Mouse (Mus musculus): ENCODE measurements around the gene Mbd6. TPM values are rescaled to one million over a fixed set of nuclear protein-coding genes. Genes with fewer than 3 reads are reported as not detected.

Gene Mbd6
- polyA plus RNA-seq, 1 experiment from 2014 or later, result 12.6 TPM

DNA sequence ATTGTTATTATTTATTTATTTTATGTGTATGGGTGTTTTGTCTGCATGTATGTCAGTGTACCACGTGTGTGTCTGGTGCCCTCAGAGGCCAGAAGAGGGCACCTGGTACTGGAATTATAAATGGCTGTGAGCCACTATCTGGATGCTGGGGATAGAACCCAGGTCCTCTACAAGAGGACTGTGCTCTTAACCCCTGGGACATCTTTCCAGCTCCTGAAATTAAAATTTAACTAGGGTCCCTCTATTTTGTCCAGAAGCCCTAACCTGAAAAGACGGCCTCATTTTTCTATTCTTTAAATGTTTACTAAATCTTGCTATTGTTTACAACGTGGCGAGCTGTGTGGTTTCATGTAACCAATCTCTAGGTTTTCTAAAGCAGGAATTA lies 23.1 kb downstream of the Mbd6 start:
- WGBS, result 26% methylated on average over 4 of the region's 4 CpGs
- H3K9me3 ChIP-seq (replicated peaks; ENCODE audit: control insufficient read depth, low read length, poor library complexity, severe bottlenecking), result no peaks in the 10 kb centered on the region
- peak overlapping the region; percentile 99 for H3K4me3 ChIP-seq (ENCODE audit: low read depth, low read length)
- H3K36me3 ChIP-seq (ENCODE audit: control insufficient read depth, insufficient read depth, low read length), result 0 out of 2 replicates have a peak, but pooled peaks cover 2% of the 10 kb centered on the region
- peaks cover 35% of the 10 kb centered on the region for H3K4me1 ChIP-seq (ENCODE audit: control insufficient read depth, insufficient read depth, low read length)
- peak overlapping the region; percentile 89 for H3K4me2 ChIP-seq (ENCODE audit: low read length)
- peak overlapping the region; percentile 100; the same call in 1 of the 2 replicates for H3K9ac ChIP-seq (ENCODE audit: low read depth, low read length)
- peak overlapping the region; percentile 94 for H3K27ac ChIP-seq (ENCODE audit: low read length)
- H3K27me3 ChIP-seq (ENCODE audit: control insufficient read depth, insufficient read depth, low read depth, low read length), result no peaks in the 10 kb centered on the region
- ATAC-seq, result peak; percentile 29; the same call in 1 of the 2 replicates

DNA sequence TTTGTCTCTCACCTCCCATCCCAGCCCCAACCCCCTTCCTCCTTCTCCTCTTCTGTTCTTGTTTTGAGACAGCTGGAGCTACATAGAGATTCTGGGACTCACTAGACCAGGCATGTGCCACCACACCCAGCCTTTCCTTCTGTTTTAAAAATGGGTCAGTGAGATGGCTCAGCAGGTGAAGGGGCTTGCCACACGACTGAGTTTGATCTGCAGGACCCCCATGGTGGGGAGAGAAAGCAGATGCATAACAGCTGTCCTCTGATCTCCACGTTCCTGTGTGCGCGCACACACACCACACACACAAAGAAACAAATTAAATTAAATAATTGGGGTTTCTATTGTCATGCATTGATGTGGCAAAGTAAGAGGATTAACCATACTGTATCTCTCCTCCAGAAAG lies 23.8 kb downstream of the Mbd6 start:
- Histone ChIP-seq H3K9me3 (replicated peaks; ENCODE audit: control insufficient read depth, low read length, poor library complexity, severe bottlenecking) (no peaks in the 10 kb centered on the region), H3K36me3 (ENCODE audit: control insufficient read depth, insufficient read depth, low read length) (no peaks in the 10 kb centered on the region), H3K4me3 (ENCODE audit: low read depth, low read length) (no peak overlapping the region), H3K9ac (ENCODE audit: low read depth, low read length) (no peak overlapping the region), H3K27ac (ENCODE audit: low read length) (no peak overlapping the region), H3K4me2 (ENCODE audit: low read length) (no peak overlapping the region), H3K4me1 (ENCODE audit: control insufficient read depth, insufficient read depth, low read length) (peaks cover 42% of the 10 kb centered on the region), H3K27me3 (ENCODE audit: control insufficient read depth, insufficient read depth, low read depth, low read length) (no peaks in the 10 kb centered on the region)
- no peak for ATAC-seq
- WGBS, result 56% methylated on average over 4 of the region's 4 CpGs

DNA sequence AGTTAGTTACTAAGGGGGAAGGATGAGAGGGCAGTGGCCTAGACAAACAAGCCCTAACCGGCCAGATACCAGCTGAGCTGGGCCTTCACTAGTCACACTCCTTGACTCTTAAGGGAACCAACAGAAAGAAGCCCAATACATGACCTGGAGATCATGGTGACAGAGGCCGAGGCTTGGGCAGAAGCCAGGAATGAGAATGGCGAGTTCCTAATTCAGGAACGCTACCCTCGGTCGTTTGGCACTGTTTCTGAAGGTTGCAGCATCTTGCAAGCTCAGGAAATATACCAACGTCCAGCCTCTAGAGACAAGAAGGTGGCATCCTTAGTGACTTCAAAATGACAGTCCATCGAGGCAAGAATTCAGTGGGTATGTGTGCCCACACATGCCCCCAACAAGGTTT lies 24.5 kb downstream of the Mbd6 start:
- no peak for ATAC-seq
- Histone ChIP-seq H3K4me3 (ENCODE audit: low read depth, low read length) (no peak overlapping the region), H3K4me1 (ENCODE audit: control insufficient read depth, insufficient read depth, low read length) (peaks cover 47% of the 10 kb centered on the region), H3K4me2 (ENCODE audit: low read length) (no peak overlapping the region), H3K36me3 (ENCODE audit: control insufficient read depth, insufficient read depth, low read length) (no peaks in the 10 kb centered on the region), H3K9ac (ENCODE audit: low read depth, low read length) (no peak overlapping the region), H3K27me3 (ENCODE audit: control insufficient read depth, insufficient read depth, low read depth, low read length) (no peaks in the 10 kb centered on the region), H3K27ac (ENCODE audit: low read length) (no peak overlapping the region), H3K9me3 (replicated peaks; ENCODE audit: control insufficient read depth, low read length, poor library complexity, severe bottlenecking) (no peaks in the 10 kb centered on the region)
- 86% methylated on average over 8 of the region's 8 CpGs for WGBS

DNA sequence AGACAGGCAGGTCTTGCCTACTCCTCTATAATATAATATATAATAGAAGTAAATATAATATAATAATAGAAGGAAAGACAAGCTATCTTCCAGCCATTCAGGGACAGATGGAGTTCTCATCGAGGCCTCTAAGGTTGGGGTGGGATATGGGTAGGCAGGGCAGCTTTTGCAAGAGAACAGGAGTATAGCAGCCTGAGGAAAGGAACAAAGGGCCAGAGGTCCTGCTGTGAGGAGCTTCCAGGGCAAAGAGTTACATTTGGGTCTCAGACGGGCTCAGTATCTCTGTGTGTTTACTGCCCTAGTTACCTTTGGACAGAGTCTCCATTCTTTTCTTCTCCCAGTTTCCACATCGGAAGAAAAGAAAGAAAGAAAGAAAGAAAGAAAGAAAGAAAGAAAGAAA lies 25.2 kb downstream of the Mbd6 start:
- Histone ChIP-seq H3K36me3 (ENCODE audit: control insufficient read depth, insufficient read depth, low read length) (no peaks in the 10 kb centered on the region), H3K9me3 (replicated peaks; ENCODE audit: control insufficient read depth, low read length, poor library complexity, severe bottlenecking) (no peaks in the 10 kb centered on the region), H3K4me1 (ENCODE audit: control insufficient read depth, insufficient read depth, low read length) (peaks cover 49% of the 10 kb centered on the region), H3K27ac (ENCODE audit: low read length) (peak overlapping the region; percentile 85), H3K4me3 (ENCODE audit: low read depth, low read length) (peak overlapping the region; percentile 57), H3K27me3 (ENCODE audit: control insufficient read depth, insufficient read depth, low read depth, low read length) (no peaks in the 10 kb centered on the region), H3K9ac (ENCODE audit: low read depth, low read length) (peak overlapping the region; percentile 76; the same call in 1 of the 2 replicates), H3K4me2 (ENCODE audit: low read length) (peak overlapping the region; percentile 93)
- WGBS, result 57% methylated on average over 3 of the region's 3 CpGs
- ATAC-seq, result no peak

DNA sequence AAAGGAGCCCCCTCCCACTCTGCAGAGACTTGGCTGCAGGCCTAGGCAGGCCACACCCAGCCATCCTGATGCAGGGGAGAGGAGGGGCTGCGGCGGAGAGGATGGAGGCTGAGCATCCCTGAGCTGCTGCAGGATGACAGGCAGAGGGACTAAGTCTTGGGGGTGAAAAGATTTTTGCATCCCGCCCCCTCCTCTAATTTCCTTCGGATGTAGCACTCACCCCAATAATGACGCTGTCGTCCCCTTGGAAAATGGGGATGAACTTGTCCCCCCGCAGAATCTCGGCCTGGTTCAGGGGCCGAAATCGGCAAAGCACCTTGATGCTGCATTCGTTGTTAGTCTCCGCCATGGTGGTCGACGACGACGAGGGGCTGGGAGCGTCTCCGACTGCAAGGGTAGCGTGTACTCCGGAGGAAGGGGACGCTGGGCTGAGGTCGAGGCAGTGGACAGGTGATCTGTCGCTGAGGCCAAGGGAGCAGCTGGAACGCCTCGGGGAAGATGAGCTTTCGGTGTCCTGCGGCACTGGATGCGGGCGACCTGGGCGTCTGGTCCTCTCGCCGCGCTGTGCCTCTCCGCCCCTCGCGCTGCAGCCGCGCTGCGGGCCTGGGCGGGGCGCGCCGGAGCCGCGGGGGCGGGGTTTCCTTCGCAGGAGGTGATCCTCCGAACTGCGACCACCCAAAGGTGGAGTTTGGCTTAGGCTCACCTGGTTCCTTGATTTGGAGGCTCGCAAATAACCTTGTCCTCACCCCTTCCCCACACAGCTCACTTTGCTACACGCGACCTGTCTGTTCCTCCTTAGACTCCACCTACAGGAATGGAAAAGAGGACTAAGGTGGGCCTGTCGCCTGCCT lies 26.0 kb downstream of the Mbd6 start, which contains the start of gene Kif5a:
Gene Kif5a (minus strand): TSS at position 801 of the 851 bp plus-strand sequence.
- Histone ChIP-seq H3K4me3 (ENCODE audit: low read depth, low read length) (peak within 1 kb of the TSS; percentile 57), H3K9ac (ENCODE audit: low read depth, low read length) (peak within 1 kb of the TSS; percentile 76), H3K4me1 (ENCODE audit: control insufficient read depth, insufficient read depth, low read length) (peaks cover 48% of the 10 kb centered on the region), H3K4me2 (ENCODE audit: low read length) (peak within 1 kb of the TSS; percentile 93), H3K27ac (ENCODE audit: low read length) (peak within 1 kb of the TSS; percentile 85), H3K27me3 (ENCODE audit: control insufficient read depth, insufficient read depth, low read depth, low read length) (no peaks in the 10 kb centered on the region), H3K9me3 (replicated peaks; ENCODE audit: control insufficient read depth, low read length, poor library complexity, severe bottlenecking) (no peaks in the 10 kb centered on the region), H3K36me3 (ENCODE audit: control insufficient read depth, insufficient read depth, low read length) (no peaks in the 10 kb centered on the region)
- under 1% methylated on average over 52 of the region's 53 CpGs for WGBS
- peak; percentile 56 for ATAC-seq

DNA sequence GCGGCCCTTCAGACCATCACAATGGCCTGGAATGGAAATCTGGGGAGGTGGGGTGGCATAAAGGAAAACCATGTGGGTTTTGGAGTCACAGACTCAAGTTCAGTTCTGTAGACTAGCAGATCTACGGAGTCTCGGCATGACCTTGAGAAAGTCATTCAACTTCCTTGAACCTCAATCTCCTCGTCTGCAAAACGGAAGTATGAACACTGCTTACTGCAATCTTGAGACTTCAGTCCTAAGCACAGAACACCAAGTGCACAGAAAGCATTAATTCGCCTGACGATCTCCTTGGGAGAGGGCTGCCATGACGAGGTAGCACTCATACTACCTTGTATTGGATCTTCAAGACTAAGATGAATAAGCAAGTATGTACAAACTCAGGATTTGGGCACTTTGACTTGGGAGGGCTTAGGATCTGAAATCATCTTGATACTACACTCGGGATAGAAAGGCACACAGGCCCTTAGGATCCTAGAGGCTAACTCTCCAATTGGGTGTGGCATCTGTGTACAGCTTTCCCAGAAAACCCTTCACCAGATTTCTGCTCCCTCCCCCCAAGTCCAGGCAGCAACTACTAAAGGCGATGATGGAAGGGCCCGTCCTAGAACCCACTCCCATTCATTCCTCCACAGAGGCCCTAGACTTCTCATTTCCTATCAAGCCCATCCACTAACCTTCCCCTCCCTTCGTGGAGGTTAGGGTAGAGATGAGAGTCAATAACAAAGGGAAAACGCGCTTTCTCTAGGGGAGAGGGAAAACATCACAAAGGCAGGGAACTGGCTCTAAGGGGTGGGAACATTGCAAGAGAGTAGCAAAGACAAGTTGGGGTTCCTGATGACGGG lies 26.9 kb downstream of the Mbd6 start:
- peak overlapping the region; percentile 93 for H3K4me2 ChIP-seq (ENCODE audit: low read length)
- no peak; the same call in 1 of the 2 replicates for ATAC-seq
- peak overlapping the region; percentile 85 for H3K27ac ChIP-seq (ENCODE audit: low read length)
- H3K4me3 ChIP-seq (ENCODE audit: low read depth, low read length), result peak overlapping the region; percentile 57
- H3K9me3 ChIP-seq (replicated peaks; ENCODE audit: control insufficient read depth, low read length, poor library complexity, severe bottlenecking), result no peaks in the 10 kb centered on the region
- H3K27me3 ChIP-seq (ENCODE audit: control insufficient read depth, insufficient read depth, low read depth, low read length), result no peaks in the 10 kb centered on the region
- WGBS, result 56% methylated on average over 15 of the region's 15 CpGs
- H3K36me3 ChIP-seq (ENCODE audit: control insufficient read depth, insufficient read depth, low read length), result no peaks in the 10 kb centered on the region
- peak overlapping the region; percentile 76 for H3K9ac ChIP-seq (ENCODE audit: low read depth, low read length)
- peaks cover 42% of the 10 kb centered on the region for H3K4me1 ChIP-seq (ENCODE audit: control insufficient read depth, insufficient read depth, low read length)

DNA sequence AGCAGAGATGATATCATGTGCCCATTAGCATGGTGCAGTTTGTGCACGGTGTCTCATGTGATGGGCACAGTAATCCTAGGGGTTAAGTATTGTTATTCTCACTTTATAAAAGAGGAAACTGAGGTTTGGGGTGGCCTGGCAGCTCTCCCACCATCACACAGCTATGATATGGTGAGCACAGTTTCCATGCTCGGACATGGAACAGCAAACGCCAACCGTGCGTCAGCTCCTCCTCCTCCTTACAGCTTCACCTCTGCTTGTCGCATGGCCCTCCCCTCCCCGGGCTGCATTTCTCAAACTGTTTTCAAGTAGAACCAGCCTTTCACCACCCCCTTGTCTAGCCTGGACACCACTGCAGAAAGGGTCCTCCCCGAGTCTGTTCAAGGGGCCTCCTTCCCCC lies 30.3 kb downstream of the Mbd6 start:
- WGBS, result 78% methylated on average over 8 of the region's 8 CpGs
- Histone ChIP-seq H3K27me3 (ENCODE audit: control insufficient read depth, insufficient read depth, low read depth, low read length) (no peaks in the 10 kb centered on the region), H3K9me3 (replicated peaks; ENCODE audit: control insufficient read depth, low read length, poor library complexity, severe bottlenecking) (no peaks in the 10 kb centered on the region), H3K27ac (ENCODE audit: low read length) (no peak overlapping the region), H3K4me2 (ENCODE audit: low read length) (peak overlapping the region; percentile 93), H3K4me3 (ENCODE audit: low read depth, low read length) (no peak overlapping the region; the same call in 1 of the 2 replicates), H3K36me3 (ENCODE audit: control insufficient read depth, insufficient read depth, low read length) (0 out of 2 replicates have a peak, but pooled peaks cover 2% of the 10 kb centered on the region), H3K9ac (ENCODE audit: low read depth, low read length) (no peak overlapping the region), H3K4me1 (ENCODE audit: control insufficient read depth, insufficient read depth, low read length) (peaks cover 46% of the 10 kb centered on the region)
- no peak for ATAC-seq

DNA sequence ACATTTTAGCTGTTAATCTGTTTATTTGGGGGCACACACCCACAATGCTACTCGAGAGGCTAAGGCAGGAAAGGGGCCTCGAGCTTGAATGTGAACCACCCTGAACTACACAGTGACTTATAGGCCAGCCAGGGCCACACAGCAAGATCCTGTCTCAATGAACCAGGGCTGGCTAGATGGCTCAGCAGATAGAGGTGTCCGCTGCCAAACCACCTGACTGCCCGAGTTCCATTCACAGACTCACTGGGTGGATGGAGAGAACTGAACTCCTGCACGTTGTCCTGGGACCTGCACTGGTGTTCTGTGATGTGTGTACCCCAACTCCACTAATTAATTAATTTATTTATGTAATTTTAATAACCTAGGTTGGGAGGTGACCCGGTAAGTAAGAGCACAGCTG lies 31.0 kb downstream of the Mbd6 start:
- no peak overlapping the region for H3K27ac ChIP-seq (ENCODE audit: low read length)
- no peaks in the 10 kb centered on the region for H3K9me3 ChIP-seq (replicated peaks; ENCODE audit: control insufficient read depth, low read length, poor library complexity, severe bottlenecking)
- peaks cover 42% of the 10 kb centered on the region for H3K4me1 ChIP-seq (ENCODE audit: control insufficient read depth, insufficient read depth, low read length)
- ATAC-seq, result no peak
- no peak overlapping the region for H3K4me3 ChIP-seq (ENCODE audit: low read depth, low read length)
- no peak overlapping the region for H3K9ac ChIP-seq (ENCODE audit: low read depth, low read length)
- no peak overlapping the region for H3K4me2 ChIP-seq (ENCODE audit: low read length)
- H3K27me3 ChIP-seq (ENCODE audit: control insufficient read depth, insufficient read depth, low read depth, low read length), result no peaks in the 10 kb centered on the region
- 0 out of 2 replicates have a peak, but pooled peaks cover 2% of the 10 kb centered on the region for H3K36me3 ChIP-seq (ENCODE audit: control insufficient read depth, insufficient read depth, low read length)
- 84% methylated on average over 6 of the region's 6 CpGs for WGBS

All from midbrain, embryonic 16.5 days (tissue).